Mouse (Mus musculus) heart, embryonic 10.5 days (tissue): ENCODE results near the gene Myo10. TPM values are rescaled to one million over a fixed set of nuclear protein-coding genes. Genes with fewer than 3 reads are reported as not detected.

Experiments
- DNase-seq: peaks from one replicate; pipeline ENCODE4 v3.0.0-alpha.2; 2017; ENCODE audit warnings: low spot score
- H3K27ac ChIP-seq: fragments of 300-500 bp; sonication (generic); 2 replicates; pipeline ENCODE4 v1.5.1; 2016; ENCODE audit warnings: mild to moderate bottlenecking
- H3K27me3 ChIP-seq: fragments of 300-500 bp; sonication (generic); 2 replicates; pipeline ENCODE4 v1.6.1; 2016; ENCODE audit warnings: mild to moderate bottlenecking; ENCODE audit not compliant: poor library complexity, insufficient read depth, severe bottlenecking
- H3K36me3 ChIP-seq: fragments of 300-500 bp; sonication (generic); 2 replicates; pipeline ENCODE4 v1.6.1; 2016; ENCODE audit warnings: mild to moderate bottlenecking, moderate library complexity
- H3K4me1 ChIP-seq: fragments of 300-500 bp; sonication (generic); 2 replicates; pipeline ENCODE4 v1.6.1; 2016; ENCODE audit warnings: mild to moderate bottlenecking
- H3K4me3 ChIP-seq: fragments of 300-500 bp; sonication (generic); 2 replicates; pipeline ENCODE4 v1.5.1; 2016; ENCODE audit warnings: mild to moderate bottlenecking, moderate library complexity
- H3K9me3 ChIP-seq: fragments of 300-500 bp; sonication (generic); 2 replicates; pipeline ENCODE4 v1.6.1; 2016; ENCODE audit warnings: mild to moderate bottlenecking, moderate library complexity
- WGBS: fragments of 180-500 bp; shearing (Covaris S2); methylation state at CpG from one replicate; pipeline ENCODE4 v1.1.7; 2016; 5-methylcytosine and 5-hydroxymethylcytosine counted together
- polyA plus RNA-seq: library from polyadenylated mRNA; unstranded; fragments of >200 nt; fragmentation: Nextera tagmentation; extraction: Ambion mirVana; gene quantifications from 2 replicates; pipeline ENCODE4 v1.2.1, GENCODE M21; 2016

The Myo10 gene
- polyA plus RNA-seq, 1 experiment from 2014 or later, result 21.0 TPM

DNA sequence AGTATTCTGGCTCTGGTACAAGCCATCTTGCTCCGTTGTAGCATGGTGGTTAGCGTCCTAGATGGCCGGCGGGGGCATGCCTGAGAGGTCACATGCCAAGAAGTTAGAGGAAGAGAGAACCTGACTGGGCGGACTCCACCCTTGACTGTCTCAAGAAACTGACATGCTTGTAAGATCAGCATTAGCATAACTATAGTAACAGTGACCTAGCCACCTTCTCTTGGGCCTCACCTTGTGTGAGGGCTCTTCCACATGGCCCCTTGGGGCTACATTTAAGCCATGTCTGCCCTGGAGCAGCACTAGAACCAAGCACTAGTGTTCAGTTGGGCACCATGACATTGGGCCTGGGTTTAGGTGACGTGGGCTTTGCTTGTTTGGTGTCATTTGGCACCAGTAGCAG is 102.2 kb downstream of the Myo10 start:
- H3K36me3 ChIP-seq, result peaks cover 16% of the 10 kb centered on the region; the same call in 1 of the 2 replicates
- no peak overlapping the region for H3K27ac ChIP-seq

DNA sequence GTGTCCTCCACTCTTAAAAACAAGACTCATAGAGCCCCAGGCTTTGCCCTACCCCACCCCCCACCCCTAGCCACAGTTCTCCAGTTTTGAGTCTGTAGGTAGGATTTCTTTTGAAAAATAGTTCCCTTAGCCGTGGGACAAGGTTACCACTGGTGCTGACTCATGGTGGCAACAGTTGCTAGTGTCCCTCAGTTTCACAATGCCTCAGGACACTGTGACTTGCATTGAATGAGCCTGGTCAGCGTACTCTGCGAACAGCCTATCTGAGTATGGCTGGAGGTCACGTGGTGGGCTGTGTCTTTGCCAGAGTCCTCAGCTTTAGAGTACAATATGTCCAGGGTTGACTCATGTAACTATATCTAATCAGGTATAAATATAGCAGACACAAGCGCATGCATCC is 104.5 kb downstream of the Myo10 start:
- no peaks in the 10 kb centered on the region; the same call in 1 of the 2 replicates for H3K4me1 ChIP-seq
- H3K4me3 ChIP-seq, result no peak overlapping the region
- no peaks in the 10 kb centered on the region for H3K27me3 ChIP-seq
- no peak overlapping the region for H3K27ac ChIP-seq
- H3K9me3 ChIP-seq, result no peaks in the 10 kb centered on the region
- 70% methylated on average over 5 of the region's 5 CpGs for WGBS
- DNase-seq, result no peak
- H3K36me3 ChIP-seq, result peaks cover 18% of the 10 kb centered on the region; the same call in 1 of the 2 replicates

More for the DNA sequence above, 102.2 kb downstream of the Myo10 start:
- Histone ChIP-seq H3K4me1 (no peaks in the 10 kb centered on the region; the same call in 1 of the 2 replicates), H3K4me3 (no peak overlapping the region), H3K27me3 (no peaks in the 10 kb centered on the region), H3K9me3 (no peaks in the 10 kb centered on the region)
- DNase-seq, result no peak
- 92% methylated on average over 6 of the region's 6 CpGs for WGBS

DNA sequence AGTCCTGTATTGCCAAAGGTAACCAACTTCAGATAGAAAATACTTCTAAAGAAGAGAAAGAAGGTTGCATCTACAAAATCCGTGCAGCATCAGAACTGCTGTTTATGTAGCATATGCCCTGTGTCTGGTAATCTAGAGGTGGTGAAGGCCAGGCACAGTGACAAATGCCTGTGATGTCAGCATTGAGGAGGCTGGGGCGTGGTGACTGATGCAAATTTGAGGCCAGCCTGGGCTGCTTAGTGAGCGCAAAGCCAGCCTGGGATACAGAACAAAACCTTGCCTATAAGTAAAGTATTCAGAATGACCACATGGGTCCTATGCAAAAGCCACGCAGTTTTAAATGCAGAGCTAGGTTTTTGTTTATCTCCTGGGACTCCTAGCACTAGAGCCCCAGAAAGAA is 106.2 kb downstream of the Myo10 start:
- Histone ChIP-seq H3K27me3 (no peaks in the 10 kb centered on the region), H3K36me3 (peaks cover 13% of the 10 kb centered on the region; the same call in 1 of the 2 replicates), H3K9me3 (no peaks in the 10 kb centered on the region), H3K27ac (no peak overlapping the region), H3K4me1 (no peaks in the 10 kb centered on the region), H3K4me3 (no peak overlapping the region)
- DNase-seq, result no peak
- 66% methylated on average over 4 of the region's 4 CpGs for WGBS

DNA sequence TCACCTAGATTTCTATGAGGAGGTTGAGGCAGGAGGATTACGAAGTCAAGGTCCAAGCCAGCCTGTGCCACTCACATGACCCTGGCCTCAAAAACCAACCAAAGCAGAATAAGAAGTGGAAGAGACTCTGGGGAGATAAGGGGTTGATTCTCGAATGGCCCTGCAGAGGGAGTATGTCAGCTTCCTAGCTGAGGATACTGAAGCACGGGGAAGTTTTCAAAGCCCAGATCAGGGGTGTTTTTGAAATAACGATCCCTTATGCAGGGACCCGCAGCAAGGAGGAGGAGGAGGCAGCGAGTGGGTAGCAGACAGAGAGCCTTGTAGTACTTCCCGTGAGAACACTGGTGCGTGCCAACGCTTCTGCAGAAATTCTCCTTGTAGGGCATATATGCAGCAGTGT is 108.7 kb downstream of the Myo10 start:
- no peak for DNase-seq
- 59% methylated on average over 9 of the region's 9 CpGs for WGBS
- no peaks in the 10 kb centered on the region for H3K27me3 ChIP-seq
- no peak overlapping the region for H3K4me3 ChIP-seq
- H3K4me1 ChIP-seq, result no peaks in the 10 kb centered on the region
- H3K27ac ChIP-seq, result no peak overlapping the region
- H3K9me3 ChIP-seq, result no peaks in the 10 kb centered on the region
- H3K36me3 ChIP-seq, result peaks cover 24% of the 10 kb centered on the region; the same call in 1 of the 2 replicates

DNA sequence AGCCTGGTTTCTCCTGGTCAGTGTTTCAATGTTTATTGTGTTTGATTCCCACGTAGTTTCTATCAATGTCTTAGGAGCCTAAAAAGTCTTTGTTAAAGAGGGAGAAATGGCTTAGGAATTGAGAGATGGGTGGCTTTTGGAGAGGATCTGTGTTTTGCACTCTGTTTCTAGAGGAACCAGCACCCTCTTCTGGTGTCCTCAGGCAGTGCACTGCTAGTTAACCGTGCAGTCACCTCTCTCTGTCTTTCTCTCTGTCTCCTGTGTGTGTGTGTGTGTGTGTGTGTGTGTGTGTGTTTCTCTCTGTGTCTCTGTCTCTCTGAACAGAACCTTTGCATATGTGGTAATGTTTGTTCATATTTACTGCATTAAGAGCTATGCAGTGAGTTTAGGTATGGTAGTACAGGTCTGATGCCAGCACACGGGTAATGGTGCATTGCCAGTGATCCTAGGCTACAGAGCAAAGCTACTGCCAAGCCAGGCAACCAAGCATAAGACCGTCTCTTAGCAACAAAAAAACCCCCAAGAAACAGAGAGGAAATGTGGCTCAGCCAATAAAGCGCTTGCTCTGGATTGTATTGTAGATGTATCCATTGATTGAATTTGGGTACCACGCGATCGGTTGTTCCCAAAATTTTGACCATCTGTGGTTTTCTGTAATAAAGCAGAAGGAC is 110.6 kb downstream of the Myo10 start:
- 81% methylated on average over 8 of the region's 8 CpGs for WGBS
- no peaks in the 10 kb centered on the region for H3K9me3 ChIP-seq
- H3K27me3 ChIP-seq, result no peaks in the 10 kb centered on the region
- DNase-seq, result no peak
- no peaks in the 10 kb centered on the region for H3K4me1 ChIP-seq
- H3K36me3 ChIP-seq, result peaks cover 36% of the 10 kb centered on the region; the same call in 1 of the 2 replicates
- H3K4me3 ChIP-seq, result no peak overlapping the region
- no peak overlapping the region for H3K27ac ChIP-seq

DNA sequence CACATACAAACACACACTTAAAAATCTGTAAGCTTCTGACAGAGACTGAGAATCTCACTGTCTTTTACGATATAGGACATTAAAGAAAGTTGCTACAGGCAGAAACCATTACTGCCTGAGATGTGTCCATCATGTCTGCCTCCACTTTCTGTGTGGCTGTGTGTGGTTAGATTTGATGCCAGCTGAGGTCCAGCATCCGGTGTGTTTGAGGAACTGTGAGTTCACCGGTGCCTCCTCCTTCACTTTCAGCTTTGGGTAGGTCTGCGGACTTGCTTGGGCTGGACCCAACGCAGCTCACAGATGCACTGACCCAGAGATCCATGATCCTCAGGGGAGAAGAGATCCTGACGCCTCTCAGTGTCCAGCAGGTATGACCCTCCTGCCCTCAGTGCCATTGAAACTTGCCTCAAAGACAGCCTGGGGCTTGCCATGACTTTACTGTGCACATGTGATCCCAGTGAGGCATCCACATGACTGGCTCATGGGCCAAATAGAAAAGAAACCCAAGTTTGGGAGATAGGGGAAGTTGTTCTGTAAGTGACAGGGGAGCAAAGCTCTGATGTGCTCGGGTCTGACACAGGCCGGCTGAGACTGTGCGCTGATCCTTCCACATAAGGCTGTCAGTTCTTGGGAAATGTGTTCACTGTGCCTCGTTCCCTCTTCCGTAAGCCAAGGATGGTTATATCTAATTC is 111.6 kb downstream of the Myo10 start:
- WGBS, result 89% methylated on average over 11 of the region's 11 CpGs
- no peak overlapping the region for H3K27ac ChIP-seq
- no peaks in the 10 kb centered on the region for H3K9me3 ChIP-seq
- no peaks in the 10 kb centered on the region for H3K4me1 ChIP-seq
- no peak overlapping the region for H3K4me3 ChIP-seq
- H3K27me3 ChIP-seq, result no peaks in the 10 kb centered on the region
- DNase-seq, result no peak
- H3K36me3 ChIP-seq, result peaks cover 46% of the 10 kb centered on the region; the same call in 1 of the 2 replicates

DNA sequence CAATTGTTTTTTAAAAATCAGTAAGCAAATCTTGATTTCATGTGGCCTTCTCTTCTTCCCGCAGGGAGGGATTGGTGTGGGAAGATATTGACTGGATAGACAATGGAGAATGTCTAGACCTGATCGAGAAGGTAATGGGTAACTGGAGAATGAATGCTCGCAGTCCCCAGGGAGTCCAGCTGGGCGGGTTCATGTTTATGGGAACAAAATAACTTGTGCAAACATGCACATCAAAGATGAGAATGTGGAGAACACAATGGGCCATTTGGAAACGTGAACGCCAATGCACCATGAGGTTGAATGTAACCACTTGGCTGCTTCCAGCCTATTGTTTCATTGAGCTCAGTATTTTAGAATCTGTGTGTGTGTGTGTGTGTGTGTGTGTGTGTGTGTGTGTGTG is 114.2 kb downstream of the Myo10 start:
- Histone ChIP-seq H3K9me3 (no peaks in the 10 kb centered on the region), H3K27ac (no peak overlapping the region), H3K36me3 (peaks cover 58% of the 10 kb centered on the region; the same call in 1 of the 2 replicates), H3K4me1 (no peaks in the 10 kb centered on the region), H3K27me3 (no peaks in the 10 kb centered on the region), H3K4me3 (no peak overlapping the region)
- WGBS, result 88% methylated on average over 6 of the region's 6 CpGs
- DNase-seq, result no peak

DNA sequence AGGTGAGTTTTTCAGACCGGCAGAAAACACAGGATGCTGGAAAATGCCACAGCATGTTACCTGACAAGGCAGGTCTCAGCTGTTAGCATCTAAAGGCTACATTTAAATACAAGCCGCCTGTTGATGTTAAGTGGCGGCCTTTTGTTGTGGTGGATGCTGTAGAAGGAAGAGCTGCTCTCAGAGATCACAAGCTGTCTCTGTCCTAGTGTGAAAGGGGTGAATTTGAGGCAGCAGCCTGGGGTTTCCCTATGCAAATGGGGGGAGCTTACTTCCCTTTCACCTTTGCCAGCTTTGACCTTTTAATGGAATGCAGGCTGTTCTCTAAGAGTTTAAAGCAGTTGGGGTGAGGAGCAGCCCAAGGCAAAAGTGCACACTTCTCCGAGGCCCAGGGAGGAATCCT is 117.9 kb downstream of the Myo10 start:
- no peak overlapping the region for H3K4me3 ChIP-seq
- H3K36me3 ChIP-seq, result peaks cover 60% of the 10 kb centered on the region; the same call in 1 of the 2 replicates
- H3K27me3 ChIP-seq, result no peaks in the 10 kb centered on the region
- H3K9me3 ChIP-seq, result no peaks in the 10 kb centered on the region
- peaks cover 3% of the 10 kb centered on the region for H3K4me1 ChIP-seq
- no peak for DNase-seq
- no peak overlapping the region for H3K27ac ChIP-seq
- WGBS, result 75% methylated on average over 4 of the region's 4 CpGs

DNA sequence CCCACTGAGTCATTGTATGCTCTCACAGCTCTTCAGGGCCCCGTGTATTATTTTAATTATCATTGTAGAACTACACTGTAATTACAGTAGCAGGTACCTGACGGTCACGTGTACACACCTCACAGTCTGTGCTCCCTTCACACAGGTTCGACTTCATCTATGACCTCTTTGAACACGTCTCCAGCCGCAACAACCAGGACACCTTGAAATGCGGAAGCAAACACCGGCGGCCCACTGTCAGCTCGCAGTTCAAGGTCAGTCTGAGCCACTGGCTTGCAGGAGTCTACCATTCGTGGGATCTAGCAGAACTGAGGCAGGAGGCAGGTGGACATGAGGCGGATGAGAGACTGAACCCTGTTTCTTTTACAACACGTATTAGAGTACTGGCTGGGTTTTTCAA is 119.9 kb downstream of the Myo10 start:
- no peaks in the 10 kb centered on the region for H3K27me3 ChIP-seq
- DNase-seq, result no peak
- H3K27ac ChIP-seq, result no peak overlapping the region
- H3K4me1 ChIP-seq, result peaks cover 3% of the 10 kb centered on the region
- peaks cover 49% of the 10 kb centered on the region; the same call in 1 of the 2 replicates for H3K36me3 ChIP-seq
- 88% methylated on average over 13 of the region's 13 CpGs for WGBS
- H3K9me3 ChIP-seq, result no peaks in the 10 kb centered on the region
- no peak overlapping the region for H3K4me3 ChIP-seq

DNA sequence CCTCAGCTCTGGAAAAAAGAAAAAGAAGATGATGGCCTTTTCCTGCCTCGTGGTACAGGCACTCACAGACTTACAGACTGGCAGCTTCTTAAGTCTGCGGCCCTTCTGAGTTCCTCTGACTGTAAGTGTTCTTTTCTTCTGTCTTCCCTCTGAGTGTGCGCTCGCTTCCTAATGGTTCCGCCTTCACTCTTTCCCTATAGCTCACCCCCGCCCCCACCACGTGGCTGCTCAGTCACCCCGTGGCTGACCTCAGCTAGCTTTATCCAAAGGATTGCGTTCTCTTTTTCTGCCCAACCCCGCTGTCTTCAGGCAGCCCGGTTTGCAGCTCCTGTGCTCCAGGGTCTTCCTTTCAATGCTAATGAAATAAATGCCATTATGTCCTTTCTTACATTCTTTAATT is 129.2 kb downstream of the Myo10 start:
- Histone ChIP-seq H3K27me3 (no peaks in the 10 kb centered on the region), H3K9me3 (no peaks in the 10 kb centered on the region), H3K27ac (no peak overlapping the region), H3K36me3 (peaks cover 10% of the 10 kb centered on the region), H3K4me1 (0 out of 2 replicates have a peak, but pooled peaks cover 4% of the 10 kb centered on the region), H3K4me3 (no peak overlapping the region)
- WGBS, result 64% methylated on average over 11 of the region's 11 CpGs
- no peak for DNase-seq

DNA sequence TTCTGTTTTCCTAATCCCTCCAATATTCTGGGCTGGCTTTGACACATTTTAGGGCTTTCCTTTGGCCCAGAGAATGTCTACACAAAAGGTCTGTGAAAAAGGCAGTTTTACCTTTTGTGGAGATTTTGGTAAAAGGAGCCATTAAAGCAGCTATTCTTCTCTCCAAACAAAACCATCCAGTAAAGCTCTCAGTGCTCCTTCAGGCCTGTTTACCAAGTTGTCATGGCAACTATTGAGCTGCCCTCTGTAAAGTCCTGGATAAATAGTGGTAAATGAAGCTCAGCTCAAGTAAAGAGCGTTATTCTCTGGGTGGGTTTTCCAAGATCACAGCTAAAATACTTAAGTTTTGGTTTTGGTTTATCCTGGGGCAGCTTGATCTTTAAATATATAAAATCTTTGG is 130.3 kb downstream of the Myo10 start:
- Histone ChIP-seq H3K36me3 (peaks cover 8% of the 10 kb centered on the region), H3K4me1 (0 out of 2 replicates have a peak, but pooled peaks cover 4% of the 10 kb centered on the region), H3K9me3 (no peaks in the 10 kb centered on the region), H3K4me3 (no peak overlapping the region), H3K27me3 (no peaks in the 10 kb centered on the region), H3K27ac (no peak overlapping the region)
- WGBS, result 83% methylated on average over 1 of the region's 1 CpGs
- no peak for DNase-seq

DNA sequence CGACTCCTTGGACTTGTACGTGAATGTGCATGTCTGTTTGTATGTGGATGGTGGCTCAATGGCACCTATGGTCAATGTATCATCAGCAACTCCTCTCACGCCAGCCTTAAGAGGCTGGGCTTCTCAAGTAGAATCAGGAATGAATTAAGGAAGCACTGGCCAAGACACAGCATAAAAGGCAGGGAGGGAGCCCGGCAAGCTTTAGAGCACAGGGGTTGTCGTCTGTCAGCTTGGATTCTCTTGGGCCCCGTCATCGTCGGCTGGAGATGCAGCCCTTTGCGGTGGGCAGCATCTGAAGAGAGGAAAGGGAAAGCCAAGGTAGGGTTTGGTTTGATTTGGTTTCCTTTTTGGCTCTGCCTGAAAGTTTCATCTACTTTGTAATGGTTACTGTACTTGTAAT is 130.7 kb downstream of the Myo10 start:
- no peak for DNase-seq
- H3K27ac ChIP-seq, result no peak overlapping the region
- peaks cover 6% of the 10 kb centered on the region for H3K36me3 ChIP-seq
- no peak overlapping the region for H3K4me3 ChIP-seq
- WGBS, result 52% methylated on average over 9 of the region's 9 CpGs
- 0 out of 2 replicates have a peak, but pooled peaks cover 4% of the 10 kb centered on the region for H3K4me1 ChIP-seq
- no peaks in the 10 kb centered on the region for H3K27me3 ChIP-seq
- H3K9me3 ChIP-seq, result no peaks in the 10 kb centered on the region

DNA sequence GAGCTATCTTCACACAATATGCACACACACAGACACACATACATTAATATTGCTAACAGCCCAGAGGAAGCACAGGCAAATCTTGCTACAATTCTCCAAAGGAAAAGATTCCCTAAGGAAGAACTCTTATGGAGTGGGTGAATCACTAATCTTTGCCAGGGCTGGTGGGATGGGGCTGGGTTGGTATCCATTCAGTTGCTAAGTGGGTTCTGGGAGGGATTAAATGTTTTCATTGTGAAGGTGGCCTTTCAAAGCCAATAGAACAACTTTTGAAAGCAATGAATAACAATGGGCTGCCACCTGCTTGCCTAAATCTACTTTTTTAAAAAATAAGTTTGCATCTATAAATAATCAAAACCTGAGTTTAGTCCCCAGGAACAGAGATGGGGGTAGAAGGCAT is 131.6 kb downstream of the Myo10 start:
- 0 out of 2 replicates have a peak, but pooled peaks cover 4% of the 10 kb centered on the region for H3K4me1 ChIP-seq
- H3K27me3 ChIP-seq, result no peaks in the 10 kb centered on the region
- peaks cover 5% of the 10 kb centered on the region for H3K36me3 ChIP-seq
- DNase-seq, result no peak
- H3K4me3 ChIP-seq, result no peak overlapping the region
- no peak overlapping the region for H3K27ac ChIP-seq
- no peaks in the 10 kb centered on the region for H3K9me3 ChIP-seq
